Mouse (Mus musculus): ENCODE measurements around the gene Zfp972. TPM values are rescaled to one million over a fixed set of nuclear protein-coding genes. Genes with fewer than 3 reads are reported as not detected.
A peak's percentile ranks its signal among the peaks of the same experiment; 100 is the strongest.
"Not testable (repeated sequence)": the region's sequence is repeated elsewhere in the genome, so short reads cannot be mapped to it uniquely, and the experiment has no call there.

The Zfp972 gene
- polyA plus RNA-seq (2012; rRNA removed), result 0.17 TPM in 1 of 2 replicates, not detected in the other

- H3K36me3 ChIP-seq (ENCODE audit: control insufficient read depth, insufficient read depth, low read length); H3K4me1 ChIP-seq (ENCODE audit: control insufficient read depth, insufficient read depth, low read length); DNase-seq; H3K27me3 ChIP-seq (replicated peaks; ENCODE audit: control insufficient read depth, insufficient read depth, low read length); H3K27ac ChIP-seq (ENCODE audit: insufficient read depth, low read depth, low read length); H3K4me3 ChIP-seq (ENCODE audit: insufficient read depth, low read depth, low read length): not testable (repeated sequence)
- WGBS, result 53% methylated on average over 4 of the region's 5 CpGs
Observed at GRCm38 (mm10) chr2:177925563-177926103, at the start of gene Zfp972. TSS of gene Zfp972 (minus strand) at chr2:177925613.

GRCm38 (mm10) chr2:177974814-177975213 lies 49.4 kb upstream of the Zfp972 start:
- not testable (repeated sequence) for H3K27me3 ChIP-seq (replicated peaks; ENCODE audit: control insufficient read depth, insufficient read depth, low read length); DNase-seq; H3K27ac ChIP-seq (ENCODE audit: insufficient read depth, low read depth, low read length); H3K4me1 ChIP-seq (ENCODE audit: control insufficient read depth, insufficient read depth, low read length); H3K4me3 ChIP-seq (ENCODE audit: insufficient read depth, low read depth, low read length); H3K36me3 ChIP-seq (ENCODE audit: control insufficient read depth, insufficient read depth, low read length)
- WGBS, result 73% methylated on average over 7 of the region's 7 CpGs

GRCm38 (mm10) chr2:177957145-177957544 lies 31.7 kb upstream of the Zfp972 start, which contains the start of gene Gm14326:
TSS of gene Gm14326 (minus strand) at chr2:177957297.
- WGBS, result 0% methylated on average over 7 of the region's 7 CpGs
- not testable (repeated sequence) for H3K27me3 ChIP-seq (replicated peaks; ENCODE audit: control insufficient read depth, insufficient read depth, low read length); H3K4me1 ChIP-seq (ENCODE audit: control insufficient read depth, insufficient read depth, low read length); H3K36me3 ChIP-seq (ENCODE audit: control insufficient read depth, insufficient read depth, low read length); H3K27ac ChIP-seq (ENCODE audit: insufficient read depth, low read depth, low read length)
- peak; percentile 96 for DNase-seq
- H3K4me3 ChIP-seq (ENCODE audit: insufficient read depth, low read depth, low read length), result peak within 1 kb of the TSS; percentile 82

GRCm38 (mm10) chr2:177956734-177957133 lies 31.3 kb upstream of the Zfp972 start:
- H3K27ac ChIP-seq (ENCODE audit: insufficient read depth, low read depth, low read length); H3K4me1 ChIP-seq (ENCODE audit: control insufficient read depth, insufficient read depth, low read length); H3K27me3 ChIP-seq (replicated peaks; ENCODE audit: control insufficient read depth, insufficient read depth, low read length); H3K36me3 ChIP-seq (ENCODE audit: control insufficient read depth, insufficient read depth, low read length): not testable (repeated sequence)
- peak; percentile 32 for DNase-seq
- under 1% methylated on average over 18 of the region's 18 CpGs for WGBS
- H3K4me3 ChIP-seq (ENCODE audit: insufficient read depth, low read depth, low read length), result peak overlapping the region; percentile 82

GRCm38 (mm10) chr2:177903276-177903675 lies 22.1 kb downstream of the Zfp972 start:
- not testable (repeated sequence) for H3K4me1 ChIP-seq (ENCODE audit: control insufficient read depth, insufficient read depth, low read length); H3K4me3 ChIP-seq (ENCODE audit: insufficient read depth, low read depth, low read length); H3K36me3 ChIP-seq (ENCODE audit: control insufficient read depth, insufficient read depth, low read length); H3K27me3 ChIP-seq (replicated peaks; ENCODE audit: control insufficient read depth, insufficient read depth, low read length); DNase-seq; H3K27ac ChIP-seq (ENCODE audit: insufficient read depth, low read depth, low read length)
- WGBS, result 75% methylated on average over 5 of the region's 12 CpGs

- not testable (repeated sequence) for H3K4me1 ChIP-seq (ENCODE audit: control insufficient read depth, insufficient read depth, low read length); H3K27me3 ChIP-seq (replicated peaks; ENCODE audit: control insufficient read depth, insufficient read depth, low read length); H3K4me3 ChIP-seq (ENCODE audit: insufficient read depth, low read depth, low read length); H3K36me3 ChIP-seq (ENCODE audit: control insufficient read depth, insufficient read depth, low read length); H3K27ac ChIP-seq (ENCODE audit: insufficient read depth, low read depth, low read length); DNase-seq
- WGBS, result 64% methylated on average over 2 of the region's 3 CpGs
Observed at GRCm38 (mm10) chr2:177898171-177898570, 27.2 kb downstream of the Zfp972 start.

- not testable (repeated sequence) for H3K27ac ChIP-seq (ENCODE audit: insufficient read depth, low read depth, low read length)
Observed at GRCm38 (mm10) chr2:177897046-177897578, 28.3 kb downstream of the Zfp972 start, which contains the start of gene Gm14327. TSS of gene Gm14327 (plus strand) at chr2:177897096.

GRCm38 (mm10) chr2:177887743-177888142 lies 37.7 kb downstream of the Zfp972 start:
- not testable (repeated sequence) for DNase-seq; H3K27me3 ChIP-seq (replicated peaks; ENCODE audit: control insufficient read depth, insufficient read depth, low read length); H3K4me3 ChIP-seq (ENCODE audit: insufficient read depth, low read depth, low read length); H3K27ac ChIP-seq (ENCODE audit: insufficient read depth, low read depth, low read length); H3K4me1 ChIP-seq (ENCODE audit: control insufficient read depth, insufficient read depth, low read length); H3K36me3 ChIP-seq (ENCODE audit: control insufficient read depth, insufficient read depth, low read length)
- 90% methylated on average over 14 of the region's 14 CpGs for WGBS

More at GRCm38 (mm10) chr2:177897046-177897578, 28.3 kb downstream of the Zfp972 start, which contains the start of gene Gm14327:
- peak within 1 kb of the TSS; percentile 42; the same call in 1 of the 2 replicates for H3K4me3 ChIP-seq (ENCODE audit: insufficient read depth, low read depth, low read length)
- WGBS, result 56% methylated on average over 11 of the region's 13 CpGs
- not testable (repeated sequence) for H3K36me3 ChIP-seq (ENCODE audit: control insufficient read depth, insufficient read depth, low read length); DNase-seq; H3K27me3 ChIP-seq (replicated peaks; ENCODE audit: control insufficient read depth, insufficient read depth, low read length); H3K4me1 ChIP-seq (ENCODE audit: control insufficient read depth, insufficient read depth, low read length)

GRCm38 (mm10) chr2:177862254-177862653 lies 63.2 kb downstream of the Zfp972 start:
- not testable (repeated sequence) for H3K4me1 ChIP-seq (ENCODE audit: control insufficient read depth, insufficient read depth, low read length); H3K36me3 ChIP-seq (ENCODE audit: control insufficient read depth, insufficient read depth, low read length); H3K27ac ChIP-seq (ENCODE audit: insufficient read depth, low read depth, low read length); DNase-seq; H3K27me3 ChIP-seq (replicated peaks; ENCODE audit: control insufficient read depth, insufficient read depth, low read length); H3K4me3 ChIP-seq (ENCODE audit: insufficient read depth, low read depth, low read length)
- 79% methylated on average over 2 of the region's 2 CpGs for whole genome bisulfite sequencing
